Mouse (Mus musculus): ENCODE measurements around the gene Kalrn.

GRCm38 (mm10) chr16:34009567-34009966 is 563.8 kb downstream of the Kalrn start:
- TF ChIP-seq POLR2A (IDR thresholded peaks at IDR 0.05; ENCODE audit: extremely low read depth, insufficient read depth, low read length), result no peak
- TF ChIP-seq CTCF (IDR thresholded peaks at IDR 0.05; ENCODE audit: extremely low read depth, insufficient read depth, low read length), result no peak
